Mouse (Mus musculus) heart, postnatal 0 days (tissue): Measurements from ENCODE around the gene Neurod6. TPM values are rescaled to one million over a fixed set of nuclear protein-coding genes. Genes with fewer than 3 reads are reported as not detected.
"Not testable (repeated sequence)": the region's sequence is repeated elsewhere in the genome, so short reads cannot be mapped to it uniquely, and the experiment has no call there.

ENCODE experiments used
- ATAC-seq: fragments of 200-750 bp; cut with Nextera tagmentation; 2 replicates; pipeline ENCODE4 v1.8.0; 2017; ENCODE audit warnings: low read depth, moderate number of reproducible peaks, moderate library complexity; ENCODE audit not compliant: insufficient read depth
- DNase-seq: peaks from one replicate; pipeline ENCODE4 v3.0.0-alpha.2; 2016; ENCODE audit warnings: low spot score
- H3K27ac ChIP-seq: fragments of 300-500 bp; sonication (generic); 2 replicates; pipeline ENCODE4 v1.5.1; 2014; ENCODE audit warnings: low read depth, mild to moderate bottlenecking
- H3K27me3 ChIP-seq: fragments of 300-500 bp; sonication (generic); 2 replicates; pipeline ENCODE4 v1.6.1; 2014; ENCODE audit warnings: low read length, mixed read lengths; ENCODE audit not compliant: control insufficient read depth, insufficient read depth
- H3K36me3 ChIP-seq: fragments of 300-500 bp; sonication (generic); replicated peaks from 2 replicates; pipeline ENCODE4 v1.6.1; 2014; ENCODE audit warnings: low read length, mixed read lengths; ENCODE audit not compliant: control insufficient read depth, insufficient read depth
- H3K4me1 ChIP-seq: fragments of 300-500 bp; sonication (generic); 2 replicates; pipeline ENCODE4 v1.6.1; 2014; ENCODE audit warnings: antibody characterized with exemption; ENCODE audit not compliant: control insufficient read depth, insufficient read depth
- H3K4me2 ChIP-seq: fragments of 300-500 bp; sonication (generic); 2 replicates; pipeline ENCODE4 v1.6.1; 2014; ENCODE audit warnings: low read depth, mild to moderate bottlenecking, low read length, moderate library complexity
- H3K4me3 ChIP-seq: fragments of 300-500 bp; sonication (generic); 2 replicates; pipeline ENCODE4 v1.5.1; 2014; ENCODE audit warnings: low read depth, low read length
- H3K9ac ChIP-seq: fragments of 300-500 bp; sonication (generic); replicated peaks from 2 replicates; pipeline ENCODE4 v1.6.1; 2014; ENCODE audit warnings: low read depth, low read length, mixed read lengths
- H3K9me3 ChIP-seq: fragments of 300-500 bp; sonication (generic); replicated peaks from 2 replicates; pipeline ENCODE4 v1.6.1; 2016; ENCODE audit warnings: low read length; ENCODE audit not compliant: control insufficient read depth
- CTCF ChIP-seq: IDR thresholded peaks from 2 replicates; pipeline ENCODE4 v1.5.1; 2016; ENCODE audit warnings: antibody characterized with exemption, control low read depth, low read depth
- EP300 ChIP-seq: IDR thresholded peaks from 2 replicates; pipeline ENCODE4 v1.6.1; 2016; ENCODE audit warnings: antibody characterized with exemption, low read depth
- WGBS: fragments of 180-500 bp; shearing (Covaris S2); extraction: QIAGEN DNeasy Blood & Tissue Kit; methylation state at CpG from one replicate; pipeline ENCODE4 v1.1.7; 2014; 5-methylcytosine and 5-hydroxymethylcytosine counted together
- polyA plus RNA-seq: library from polyadenylated mRNA; unstranded; fragments of >200 nt; fragmentation: Nextera tagmentation; extraction: Ambion mirVana; gene quantifications from 2 replicates; pipeline ENCODE4 v1.2.1, GENCODE M21; 2015
- total RNA-seq: library from RNA; depleted of rRNA; stranded (reverse); fragments of >200 nt; gene quantifications from 2 replicates; pipeline ENCODE4 v1.2.3, GENCODE M21; 2014; ENCODE audit warnings: low replicate concordance; rRNA removed

The Neurod6 gene
- not detected in 2 replicates for total RNA-seq
- not detected in 2 replicates for polyA plus RNA-seq

DNA sequence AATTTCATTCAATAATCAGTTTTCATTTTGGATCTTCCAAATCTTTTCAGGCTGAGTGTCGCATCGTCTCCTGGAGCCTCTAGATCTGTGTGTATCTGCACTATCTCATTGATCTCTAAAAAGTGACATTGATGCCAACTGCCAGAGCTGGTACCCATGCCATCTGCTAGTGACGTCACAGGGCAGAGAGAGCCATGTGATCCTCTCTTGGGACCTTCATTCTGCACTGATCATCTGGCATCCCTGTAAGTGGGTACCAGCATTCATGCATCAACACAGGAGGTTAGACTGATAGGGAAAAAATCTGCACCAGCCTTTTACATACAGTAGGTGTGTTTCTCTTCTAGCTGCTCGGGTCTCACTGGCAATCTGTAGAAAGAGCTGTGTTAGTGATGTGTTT, at the start of gene Neurod6:
Gene Neurod6, minus strand, starts transcription at position 290 of the 400 bp plus-strand sequence.
- ATAC-seq = no peak
- Histone ChIP-seq H3K36me3 (no peaks in the 10 kb centered on the region), H3K9ac (no peak within 1 kb of the TSS), H3K4me1 (peaks cover 6% of the 10 kb centered on the region), H3K4me2 (no peak within 1 kb of the TSS), H3K27ac (no peak within 1 kb of the TSS), H3K27me3 (peaks cover 27% of the 10 kb centered on the region), H3K9me3 (no peaks in the 10 kb centered on the region), H3K4me3 (no peak within 1 kb of the TSS)
- DNase-seq = no peak
- 72% methylated on average over 4 of the region's 4 CpGs for WGBS
- TF ChIP-seq EP300 (no peak), CTCF (no peak)

DNA sequence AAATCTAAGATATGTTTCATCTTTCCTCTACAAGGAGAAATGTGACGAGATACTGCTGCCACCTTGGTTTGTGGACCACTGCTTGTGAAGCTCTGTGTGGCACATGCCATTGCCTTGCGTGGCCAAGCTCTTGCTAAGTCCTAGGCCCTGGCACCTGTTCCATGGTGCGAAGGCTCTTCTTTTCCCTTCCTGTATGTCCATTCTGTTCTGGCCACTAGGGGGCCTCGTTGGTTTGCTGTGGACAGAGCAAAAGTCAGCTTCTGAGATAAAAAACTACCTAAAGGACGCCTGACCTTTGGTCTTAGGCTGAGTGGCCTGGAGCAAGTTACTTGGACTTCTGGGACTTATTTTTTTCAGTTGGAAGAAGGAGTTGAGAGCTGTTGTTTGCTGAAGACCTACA, 36.1 kb upstream of the Neurod6 start:
- no peaks in the 10 kb centered on the region for H3K4me1 ChIP-seq
- TF ChIP-seq CTCF (peak; percentile 75), EP300 (no peak)
- 27% methylated on average over 5 of the region's 5 CpGs for WGBS
- no peak for ATAC-seq
- no peaks in the 10 kb centered on the region for H3K9me3 ChIP-seq
- no peak overlapping the region for H3K9ac ChIP-seq
- no peaks in the 10 kb centered on the region for H3K36me3 ChIP-seq
- DNase-seq = peak; percentile 23
- no peak overlapping the region for H3K27ac ChIP-seq
- H3K4me3 ChIP-seq = no peak overlapping the region
- no peaks in the 10 kb centered on the region for H3K27me3 ChIP-seq
- H3K4me2 ChIP-seq = no peak overlapping the region

DNA sequence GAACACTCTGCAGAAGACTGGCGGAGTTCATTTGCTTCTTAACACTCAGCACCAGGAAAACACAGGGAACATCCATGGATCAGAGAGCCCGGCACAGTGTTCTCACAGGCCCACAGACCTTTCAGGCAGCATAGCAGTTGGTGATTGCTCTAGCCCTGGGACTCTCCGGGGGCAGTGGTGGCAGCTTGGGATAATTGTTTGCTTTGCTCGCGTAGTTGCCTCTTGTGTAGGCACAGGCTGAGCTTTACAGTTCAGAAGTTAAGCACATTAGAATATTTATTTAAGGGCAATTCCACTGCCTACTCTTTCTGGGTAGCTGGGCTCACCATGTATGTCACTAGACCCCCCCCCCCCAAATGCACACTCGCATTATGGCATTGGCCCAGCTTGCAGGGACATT, 34.4 kb upstream of the Neurod6 start:
- WGBS = 73% methylated on average over 6 of the region's 6 CpGs
- H3K27ac ChIP-seq = no peak overlapping the region
- H3K4me2 ChIP-seq = no peak overlapping the region

DNA sequence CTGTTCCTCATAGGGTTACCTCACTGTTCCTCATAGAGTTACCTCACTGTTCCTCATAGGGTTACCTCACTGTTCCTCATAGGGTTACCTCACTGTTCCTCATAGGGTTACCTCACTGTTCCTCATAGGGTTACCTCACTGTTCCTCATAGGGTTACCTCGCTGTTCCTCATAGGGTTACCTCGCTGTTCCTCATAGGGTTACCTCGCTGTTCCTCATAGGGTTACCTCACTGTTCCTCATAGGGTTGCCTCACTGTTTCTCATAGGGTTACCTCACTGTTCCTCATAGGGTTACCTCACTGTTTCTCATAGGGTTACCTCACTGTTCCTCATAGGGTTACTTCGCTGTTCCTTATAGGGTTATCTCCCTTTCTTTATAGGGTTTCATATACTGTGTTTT, 29.9 kb upstream of the Neurod6 start:
- not testable (repeated sequence) for H3K4me3 ChIP-seq, H3K9ac ChIP-seq
- WGBS = 76% methylated on average over 3 of the region's 4 CpGs

More for the DNA sequence above, 34.4 kb upstream of the Neurod6 start:
- Histone ChIP-seq H3K9ac (no peak overlapping the region), H3K27me3 (no peaks in the 10 kb centered on the region), H3K36me3 (no peaks in the 10 kb centered on the region), H3K9me3 (no peaks in the 10 kb centered on the region), H3K4me3 (no peak overlapping the region), H3K4me1 (no peaks in the 10 kb centered on the region)
- DNase-seq = no peak
- ATAC-seq = no peak
- no peak for TF ChIP-seq CTCF
- no peak for TF ChIP-seq EP300

DNA sequence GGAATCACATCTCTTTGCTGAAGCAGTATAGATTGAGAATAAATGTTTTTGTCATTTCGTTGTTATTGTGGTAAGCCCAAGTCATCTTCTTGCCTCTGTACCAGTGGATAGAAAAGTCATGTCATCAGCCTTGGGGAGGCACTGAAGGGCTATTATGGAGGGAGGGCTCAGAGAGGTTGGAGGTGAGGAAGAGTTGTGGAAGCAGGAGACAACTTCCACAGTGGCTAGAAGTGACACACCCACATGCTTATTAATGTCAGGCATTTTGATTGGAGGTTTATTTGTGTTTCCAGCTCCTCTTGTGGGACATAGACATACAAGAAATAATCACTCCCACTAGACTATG, 23.7 kb upstream of the Neurod6 start:
- Histone ChIP-seq H3K9me3 (no peaks in the 10 kb centered on the region), H3K27ac (no peak overlapping the region), H3K4me3 (no peak overlapping the region), H3K27me3 (no peaks in the 10 kb centered on the region), H3K36me3 (no peaks in the 10 kb centered on the region), H3K9ac (no peak overlapping the region), H3K4me2 (no peak overlapping the region), H3K4me1 (no peaks in the 10 kb centered on the region)
- DNase-seq = no peak
- ATAC-seq = no peak
- WGBS = 72% methylated on average over 1 of the region's 1 CpGs
- TF ChIP-seq CTCF = no peak
- TF ChIP-seq EP300 = no peak

More for the DNA sequence above, 29.9 kb upstream of the Neurod6 start:
- H3K9me3 ChIP-seq, H3K4me1 ChIP-seq, H3K36me3 ChIP-seq, H3K4me2 ChIP-seq, ATAC-seq, DNase-seq, H3K27me3 ChIP-seq, H3K27ac ChIP-seq: not testable (repeated sequence)

DNA sequence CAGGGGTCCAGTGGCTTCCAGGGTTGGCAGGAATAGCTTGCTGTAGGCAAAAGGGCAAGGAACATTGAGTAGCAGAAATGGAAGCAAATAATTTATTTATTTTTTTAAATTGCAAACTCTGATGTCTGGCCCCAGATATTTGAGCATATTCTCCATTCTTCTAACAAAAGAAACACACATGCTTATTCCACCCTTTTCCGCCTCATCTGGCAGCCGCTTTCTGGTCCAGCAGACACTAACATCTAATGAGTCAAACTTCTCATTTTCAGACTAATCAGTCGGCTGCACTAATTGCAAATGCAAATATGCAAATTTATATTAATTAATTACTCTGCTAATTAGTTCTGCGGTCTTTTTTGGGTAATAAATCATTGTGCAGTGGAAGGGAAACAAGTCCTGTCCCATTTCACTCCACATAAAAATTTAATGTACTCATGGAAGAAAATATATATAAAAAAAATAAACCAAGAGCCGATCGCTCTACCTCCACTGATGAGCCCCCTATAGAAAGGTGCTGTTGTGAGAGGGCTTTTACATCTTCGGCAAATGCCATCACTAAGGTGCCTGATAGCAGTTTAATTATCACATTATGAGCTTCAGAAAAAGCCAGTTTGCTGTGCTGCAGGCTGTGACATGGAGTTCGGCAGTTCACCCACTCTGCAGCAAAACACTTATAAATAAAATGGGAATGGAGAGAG, 23.1 kb upstream of the Neurod6 start:
- TF ChIP-seq CTCF (no peak), EP300 (no peak)
- WGBS = 87% methylated on average over 8 of the region's 8 CpGs

More for the DNA sequence above, 23.1 kb upstream of the Neurod6 start:
- no peaks in the 10 kb centered on the region for H3K9me3 ChIP-seq
- no peaks in the 10 kb centered on the region for H3K27me3 ChIP-seq
- H3K36me3 ChIP-seq = no peaks in the 10 kb centered on the region
- no peak for ATAC-seq
- no peak overlapping the region for H3K9ac ChIP-seq
- DNase-seq = no peak
- H3K4me3 ChIP-seq = no peak overlapping the region
- H3K4me1 ChIP-seq = no peaks in the 10 kb centered on the region
- H3K4me2 ChIP-seq = no peak overlapping the region
- H3K27ac ChIP-seq = no peak overlapping the region
